In the genomic region with DNA sequence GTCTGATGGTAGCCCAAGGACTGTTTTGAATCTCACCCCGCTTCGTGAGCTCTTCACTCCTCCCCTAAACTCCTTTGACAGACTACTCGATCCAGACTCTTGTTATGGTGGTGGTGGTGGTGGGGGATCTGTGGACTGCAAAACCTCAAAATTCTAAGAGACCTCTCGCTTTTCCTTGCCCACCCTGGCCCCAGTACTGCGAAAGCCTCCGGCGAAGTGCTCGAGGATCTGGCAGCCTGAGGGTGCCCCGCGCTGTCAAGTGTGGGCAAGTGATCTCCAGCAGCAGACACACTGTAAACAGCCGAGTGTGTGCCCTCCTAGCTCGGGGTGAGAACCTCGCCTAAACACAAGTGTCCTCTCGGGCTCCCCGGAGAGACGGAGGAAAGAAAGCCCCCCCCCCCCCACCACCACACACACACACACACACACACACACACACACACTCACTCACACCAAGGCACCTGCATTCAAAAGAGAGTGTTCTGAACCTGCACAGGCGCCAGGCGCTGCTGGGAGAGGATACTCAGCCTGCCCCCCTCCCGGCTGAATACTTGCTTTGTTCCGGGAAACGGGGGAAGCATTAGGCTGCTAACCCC, we compare ENCODE assay signal across 8 mouse cellular contexts. TPM values are rescaled to one million over a fixed set of nuclear protein-coding genes. Genes with fewer than 3 reads are reported as not detected.
DNase-seq lines count a peak whose midpoint lies in the region; ATAC-seq and TF ChIP-seq lines count a peak whose summit lies in the region.

No protein-coding gene starts in this region.

- peaks cover 11% of the 10 kb centered on the region; the same call in 1 of the 2 replicates for H3K4me1 ChIP-seq in forebrain, embryonic 11.5 days (replicated peaks; ENCODE audit: control insufficient read depth, insufficient read depth, low read length)
- peaks cover 58% of the 10 kb centered on the region for H3K4me1 ChIP-seq in limb, embryonic 15.5 days
- H3K4me1 ChIP-seq in stomach, embryonic 15.5 days, result peaks cover 15% of the 10 kb centered on the region

- no peaks in the 10 kb centered on the region for H3K36me3 ChIP-seq in forebrain, embryonic 11.5 days (ENCODE audit: control insufficient read depth, insufficient read depth, low read length)
- H3K36me3 ChIP-seq in limb, embryonic 15.5 days, result no peaks in the 10 kb centered on the region
- no peaks in the 10 kb centered on the region for H3K36me3 ChIP-seq in stomach, embryonic 15.5 days

- H3K27ac ChIP-seq in left cerebral cortex, adult 2 months, result no peak overlapping the region
- H3K27ac ChIP-seq in forebrain, embryonic 11.5 days (ENCODE audit: low read depth, low read length), result no peak overlapping the region
- peak overlapping the region; percentile 61 for H3K27ac ChIP-seq in limb, embryonic 15.5 days
- peak overlapping the region; percentile 63; the same call in 1 of the 2 replicates for H3K27ac ChIP-seq in stomach, embryonic 15.5 days

- H3K4me3 ChIP-seq in left cerebral cortex, adult 2 months, result peak overlapping the region; percentile 9; the same call in 1 of the 2 replicates
- peak overlapping the region; percentile 21 for H3K4me3 ChIP-seq in forebrain, embryonic 11.5 days (ENCODE audit: low read depth, low read length)
- peak overlapping the region; percentile 41 for H3K4me3 ChIP-seq in limb, embryonic 15.5 days
- H3K4me3 ChIP-seq in stomach, embryonic 15.5 days (replicated peaks), result peak overlapping the region; percentile 21

- no peak overlapping the region; the same call in 1 of the 2 replicates for H3K9ac ChIP-seq in forebrain, embryonic 11.5 days (ENCODE audit: low read length)
- no peak overlapping the region for H3K9ac ChIP-seq in limb, embryonic 15.5 days
- H3K9ac ChIP-seq in stomach, embryonic 15.5 days, result no peak overlapping the region

- H3K9me3 ChIP-seq in forebrain, embryonic 11.5 days (ENCODE audit: control insufficient read depth, low read length), result no peaks in the 10 kb centered on the region
- no peaks in the 10 kb centered on the region for H3K9me3 ChIP-seq in limb, embryonic 15.5 days
- H3K9me3 ChIP-seq in stomach, embryonic 15.5 days, result no peaks in the 10 kb centered on the region

- H3K27me3 ChIP-seq in forebrain, embryonic 11.5 days (ENCODE audit: control insufficient read depth, insufficient read depth, low read length), result peaks cover 83% of the 10 kb centered on the region
- peaks cover 80% of the 10 kb centered on the region for H3K27me3 ChIP-seq in limb, embryonic 15.5 days
- peaks cover 49% of the 10 kb centered on the region for H3K27me3 ChIP-seq in stomach, embryonic 15.5 days (replicated peaks)

- no peak for DNase-seq in left cerebral cortex, adult 2 months (ENCODE audit: extremely low spot score in 1 of 2, low spot score in 2 of 2)
- DNase-seq in left cerebral cortex, postnatal 4 days, result no peak
- peak; percentile 59 for DNase-seq in forebrain, embryonic 11.5 days (ENCODE audit: low spot score)
- DNase-seq in left cerebral cortex, postnatal 25 days (ENCODE audit: low spot score in 2 of 2), result no peak
- no peak for DNase-seq in left cerebral cortex, postnatal 10 days (ENCODE audit: extremely low spot score in 1 of 2, low spot score in 2 of 2)
- DNase-seq in kidney, adult 8-10 months, result no peak

- intact Hi-C loops in left cerebral cortex, adult 2 months (cut with DNase I), result loop anchor here (1.0 to 2.0 kb wide), 2 partner anchors 26 to 55 kb away; a partner anchor contains a TSS
- intact Hi-C loops in left cerebral cortex, postnatal 4 days (cut with DNase I), result no loop called here
- intact Hi-C loops in left cerebral cortex, postnatal 25 days (cut with DNase I), result loop anchor here (10.0 kb wide), 1 partner anchor 499 kb away; no protein-coding TSS in a partner anchor
- intact Hi-C loops in left cerebral cortex, postnatal 10 days (cut with DNase I), result loop anchor here (5.0 kb wide), 1 partner anchor 47 kb away; no protein-coding TSS in a partner anchor

- TF ChIP-seq CTCF in left cerebral cortex, adult 2 months (IDR thresholded peaks at IDR 0.05), result no peak

- peak overlapping the region; percentile 60 for H3K4me2 ChIP-seq in forebrain, embryonic 11.5 days (ENCODE audit: low read depth, low read length, severe bottlenecking)
- H3K4me2 ChIP-seq in limb, embryonic 15.5 days, result peak overlapping the region; percentile 76
- H3K4me2 ChIP-seq in stomach, embryonic 15.5 days, result peak overlapping the region; percentile 79

- no peak for ATAC-seq in forebrain, embryonic 11.5 days (replicated peaks; ENCODE audit: low FRiP score)
- ATAC-seq in limb, embryonic 15.5 days (ENCODE audit: insufficient number of reproducible peaks, low FRiP score, low TSS enrichment, low read depth), result no peak
- ATAC-seq in stomach, embryonic 15.5 days (ENCODE audit: insufficient read depth, low FRiP score, low read depth), result no peak

- 8% methylated on average over 21 of the region's 21 CpGs for WGBS in forebrain, embryonic 11.5 days
- WGBS in limb, embryonic 15.5 days, result 4% methylated on average over 21 of the region's 21 CpGs
- WGBS in stomach, embryonic 15.5 days, result 8% methylated on average over 19 of the region's 21 CpGs

RNA-seq across cellular contexts. Expression of a gene that starts 26.2 kb away (rescaled TPM):
- 10 to 100 TPM; 33.4 to 38.0 TPM for total RNA-seq in left cerebral cortex, adult 2 months (2021)
- total RNA-seq in left cerebral cortex, postnatal 4 days (2021), result 10 to 100 TPM; 30.6 to 31.6 TPM
- polyA plus RNA-seq in forebrain, embryonic 11.5 days (2014; fragmentation: Nextera tagmentation; extraction: Ambion mirVana), result 23.5 and 26.3 TPM in 2 replicates
- 12.5 and 12.8 TPM in 2 replicates for polyA plus RNA-seq in limb, embryonic 15.5 days (2015; fragmentation: Nextera tagmentation; extraction: Ambion mirVana)
- 13.1 and 14.0 TPM in 2 replicates for polyA plus RNA-seq in stomach, embryonic 15.5 days (2015; fragmentation: Nextera tagmentation; extraction: Ambion mirVana)
- 10 to 100 TPM; 31.3 to 35.8 TPM for total RNA-seq in left cerebral cortex, postnatal 25 days (2021)
- total RNA-seq in left cerebral cortex, postnatal 10 days (2021), result 10 to 100 TPM; 24.8 to 25.8 TPM

Comparison
In these comparisons a context has a peak if more than half of its experiments do, and no peak if none do; other contexts are left out.
1. H3K27ac ChIP-seq: peak in limb, embryonic 15.5 days (single experiment) and stomach, embryonic 15.5 days (single experiment); none in left cerebral cortex, adult 2 months (single experiment) and forebrain, embryonic 11.5 days (single experiment).
2. Peak in every context shown above with its lines, with median percentiles within 50 percentile points of each other: H3K4me3 ChIP-seq and H3K4me2 ChIP-seq.